Mouse (Mus musculus) cerebellum, postnatal 10 days (tissue): ENCODE data around the gene Aasdh.
A peak's percentile ranks its signal among the peaks of the same experiment; 100 is the strongest.
"Not testable (repeated sequence)": the region's sequence is repeated elsewhere in the genome, so short reads cannot be mapped to it uniquely, and the experiment has no call there.

Experiments used
- DNase-seq, 2 experiments: peaks; one replicate each; pipeline ENCODE4 v3.0.0; 2021; ENCODE audit warnings: mixed read lengths in 2 of 2

The Aasdh gene

DNA sequence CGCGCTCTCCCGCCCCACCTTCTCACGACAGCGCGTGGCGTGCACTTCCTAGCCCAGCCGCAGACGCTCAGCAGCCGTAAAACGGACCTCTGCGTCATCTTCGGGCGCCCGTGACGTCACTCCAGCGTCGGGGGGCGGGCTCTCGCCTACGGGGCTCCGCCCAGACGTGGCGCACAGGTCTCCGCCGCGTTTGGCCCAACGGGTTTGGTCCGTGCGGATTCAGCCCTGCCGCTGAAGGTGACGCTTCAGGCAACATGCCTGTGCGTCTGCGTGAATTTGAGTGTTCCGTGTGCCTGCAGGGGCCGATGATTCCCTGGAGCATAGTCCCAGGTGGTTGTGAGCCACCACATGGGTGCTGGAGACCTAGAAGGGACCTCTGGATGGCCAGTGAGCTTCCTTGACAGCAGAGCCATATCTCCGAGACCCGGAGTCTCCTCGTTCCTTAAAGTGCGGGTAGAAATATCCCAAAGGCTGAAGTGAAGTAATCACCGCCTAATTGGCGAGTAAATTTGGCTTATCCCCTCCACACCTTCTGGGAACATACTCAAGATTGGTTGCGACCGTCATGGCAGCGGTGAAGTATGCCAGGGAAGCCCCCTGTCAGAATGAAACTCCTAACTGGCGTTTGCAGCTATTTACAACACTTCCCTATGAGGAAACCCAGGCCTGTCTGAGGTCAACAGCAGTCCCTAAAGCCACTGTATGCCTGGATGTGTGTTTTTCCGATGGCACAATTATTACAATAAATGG is at the start of gene Aasdh:
TSS of gene Aasdh (minus strand) at position 110 of the 750 bp plus-strand sequence.
- DNase-seq, result peak; percentile 99 to 100

- DNase-seq, result no peak
Measured at GRCm38 (mm10) chr5:76954271-76954900, 49.1 kb upstream of the Aasdh start.

DNA sequence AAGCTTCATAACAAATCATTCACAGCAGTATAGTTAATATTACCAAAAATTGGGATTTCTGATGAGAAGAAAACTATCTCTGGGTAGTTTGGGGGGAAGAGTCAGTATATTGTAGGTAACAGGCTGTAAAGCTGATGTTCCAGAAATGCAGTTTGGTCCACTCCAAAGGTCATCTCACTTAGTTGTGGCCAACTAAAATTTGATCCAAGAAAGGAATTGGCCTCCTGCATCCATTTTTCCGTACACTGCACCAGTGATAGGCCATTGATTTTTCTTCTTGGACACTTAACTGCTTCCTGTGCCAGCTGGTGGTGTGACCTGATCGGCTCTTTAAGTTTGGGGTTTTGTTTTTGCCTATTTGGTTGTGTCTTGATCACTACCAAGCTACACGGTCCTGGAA is 48.5 kb upstream of the Aasdh start:
- DNase-seq, result no peak

- DNase-seq, result no peak
Measured at GRCm38 (mm10) chr5:76952112-76953040, 47.1 kb upstream of the Aasdh start.

GRCm38 (mm10) chr5:76951106-76952027 is 46.1 kb upstream of the Aasdh start, which contains the start of the genes Paics and Ppat:
Gene Paics, plus strand, starts transcription at chr5:76951307.
Gene Ppat, minus strand, starts transcription at chr5:76951578.
- peak; percentile 99 for DNase-seq

DNA sequence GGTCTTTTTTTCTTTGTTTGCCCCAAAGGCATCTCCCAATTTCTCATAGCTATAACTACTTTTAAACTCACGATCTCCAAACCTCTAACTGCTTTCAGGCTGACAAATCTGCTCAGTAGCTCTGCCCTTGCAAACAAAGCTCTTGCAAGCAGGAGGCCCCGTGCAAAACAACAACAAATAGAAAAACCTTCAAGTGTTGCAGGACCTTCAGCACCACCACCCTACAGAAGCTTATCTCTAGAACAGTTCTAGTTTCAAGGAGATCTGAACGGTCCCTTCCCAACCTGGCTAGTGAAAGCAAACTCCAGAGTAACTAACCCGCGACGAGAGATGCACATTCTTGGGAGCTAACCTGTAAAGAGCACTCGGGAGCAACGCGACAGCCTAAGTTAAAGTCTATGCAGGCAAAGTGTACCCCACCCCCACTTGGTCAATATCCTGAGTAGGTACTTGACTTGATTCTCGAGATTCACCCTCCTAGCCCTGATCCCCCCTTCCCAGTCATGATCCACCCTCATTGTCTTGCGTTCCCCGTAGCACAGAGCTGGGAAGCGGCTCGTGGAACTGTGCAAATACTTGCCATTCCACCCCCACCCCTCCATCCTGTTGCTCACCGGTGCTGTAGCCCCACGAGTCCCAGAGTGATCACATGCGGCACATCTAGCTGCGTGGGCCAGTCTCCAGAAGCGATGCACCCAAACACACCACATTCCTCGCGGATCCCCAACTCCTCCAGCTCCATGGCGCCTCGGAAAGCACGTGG is 45.2 kb upstream of the Aasdh start:
- DNase-seq, result peak in 1 of 2 experiments; percentile 10

DNA sequence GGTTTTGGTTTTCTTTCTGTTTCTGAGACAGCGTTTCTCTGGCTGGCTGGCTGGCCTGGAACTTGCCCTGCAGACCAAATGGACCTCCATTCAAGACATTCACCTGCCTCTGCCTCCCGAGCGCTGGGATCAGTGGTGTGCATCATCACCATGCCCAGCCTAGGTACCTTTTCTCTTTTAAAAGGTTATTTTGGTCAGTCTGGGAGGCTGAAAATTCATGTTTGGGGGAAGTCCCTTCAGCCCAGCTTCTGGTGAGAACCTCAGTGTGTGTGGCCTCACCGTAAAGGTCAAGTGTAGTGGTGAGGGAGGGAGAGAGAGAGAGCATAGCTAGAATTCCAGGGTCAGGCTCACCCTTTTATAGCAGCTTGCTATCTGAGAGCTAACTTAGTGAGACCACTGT is 42.4 kb upstream of the Aasdh start:
- no peak for DNase-seq

DNA sequence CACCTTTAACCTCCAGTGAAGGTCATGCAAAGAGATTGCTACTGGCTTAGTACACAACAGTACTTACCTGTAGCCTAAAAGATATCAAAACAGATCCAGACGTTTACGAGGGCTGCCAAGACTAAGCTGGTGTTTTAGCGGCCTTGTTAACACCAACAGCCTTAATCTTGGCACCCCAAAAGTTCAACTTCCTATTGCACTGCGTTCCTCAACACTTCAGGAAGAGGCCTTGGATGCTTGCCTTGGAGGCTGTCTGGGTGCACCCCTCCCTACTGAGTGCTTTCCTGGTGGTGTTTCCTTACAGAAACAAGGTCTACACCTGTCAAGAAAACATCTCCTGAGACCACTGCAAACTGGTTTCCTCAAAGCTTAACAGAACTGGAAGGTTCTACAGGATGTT is 41.8 kb upstream of the Aasdh start:
- DNase-seq, result no peak

GRCm38 (mm10) chr5:76945678-76946033 is 40.3 kb upstream of the Aasdh start:
- no peak for DNase-seq

DNA sequence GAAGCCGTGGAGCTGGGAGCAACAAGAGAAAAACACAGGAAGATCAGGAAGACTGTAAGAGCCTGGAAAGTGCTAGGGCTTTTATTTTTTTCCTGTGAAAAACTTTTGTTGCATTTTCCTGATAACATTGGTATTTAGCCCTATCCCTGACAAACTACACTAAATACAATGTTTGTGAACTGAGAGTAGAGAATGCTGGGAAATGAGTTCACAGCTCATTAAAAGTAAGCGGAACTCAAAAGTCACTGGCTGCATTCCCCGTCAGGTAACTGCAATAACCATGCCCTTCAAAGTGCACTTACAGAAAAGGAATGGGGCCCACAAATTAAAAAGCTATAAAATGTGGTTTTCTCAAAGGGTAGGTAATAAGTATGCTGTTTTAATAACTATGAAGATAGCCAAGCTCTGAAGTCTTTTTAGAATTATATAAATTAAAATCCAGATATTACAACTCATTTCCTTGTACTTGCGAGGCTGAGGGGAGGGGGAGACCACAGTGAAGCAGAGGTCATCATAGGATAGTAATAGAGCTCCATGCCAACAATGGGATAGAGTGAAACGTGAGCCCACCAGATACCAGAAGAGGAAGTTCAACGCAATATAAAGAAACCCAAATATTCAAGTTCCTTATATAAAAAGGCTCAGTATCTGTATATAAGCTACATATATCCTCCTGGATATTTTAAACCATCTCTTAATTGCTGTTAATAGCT is 39.8 kb upstream of the Aasdh start:
- DNase-seq, result no peak

- DNase-seq, result no peak
Measured at GRCm38 (mm10) chr5:76942505-76942904, 37.2 kb upstream of the Aasdh start.

GRCm38 (mm10) chr5:76941975-76942374 is 36.7 kb upstream of the Aasdh start:
- DNase-seq, result no peak

GRCm38 (mm10) chr5:76939717-76940116 is 34.4 kb upstream of the Aasdh start:
- DNase-seq, result no peak

DNA sequence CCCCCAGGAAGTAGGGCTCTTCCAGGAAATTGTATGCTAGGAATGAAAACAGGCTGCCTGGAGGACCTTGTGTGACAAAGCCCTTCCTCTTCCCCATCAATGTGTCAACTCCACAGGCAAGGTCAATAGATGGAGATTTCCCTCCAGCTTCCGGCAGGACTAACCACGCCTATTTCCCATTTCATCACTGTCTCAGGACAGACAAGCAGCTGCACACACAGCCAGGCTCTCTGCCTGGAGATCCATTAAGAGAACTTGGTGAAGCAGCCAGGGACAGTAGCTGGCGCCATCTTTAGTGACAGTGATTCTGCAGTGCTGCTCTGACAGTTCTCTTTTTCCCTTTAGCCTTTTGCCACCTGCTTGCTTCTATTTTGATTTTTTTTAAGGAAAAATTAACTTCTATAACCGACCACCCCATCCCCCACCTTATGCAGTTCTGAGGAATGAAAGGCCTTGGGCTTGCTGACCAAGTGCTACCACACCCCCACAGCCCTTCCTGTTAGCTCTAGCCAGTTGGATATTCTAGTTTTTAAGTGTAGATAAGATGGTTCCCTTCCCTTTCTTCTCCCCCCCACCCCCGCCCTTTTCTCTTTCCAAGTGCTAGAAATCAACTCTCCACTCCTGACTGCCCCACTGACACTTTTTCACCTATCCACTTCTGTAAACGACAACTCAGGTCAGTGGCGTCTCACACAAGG is 24.0 kb upstream of the Aasdh start:
- no peak for DNase-seq

- peak; percentile 19 to 51 for DNase-seq
Measured at GRCm38 (mm10) chr5:76928124-76928832, 23.0 kb upstream of the Aasdh start.

GRCm38 (mm10) chr5:76924296-76924695 is 19.0 kb upstream of the Aasdh start:
- DNase-seq, result no peak

- DNase-seq, result peak; percentile 92 to 93
Measured at GRCm38 (mm10) chr5:76923428-76923827, 18.1 kb upstream of the Aasdh start.

DNA sequence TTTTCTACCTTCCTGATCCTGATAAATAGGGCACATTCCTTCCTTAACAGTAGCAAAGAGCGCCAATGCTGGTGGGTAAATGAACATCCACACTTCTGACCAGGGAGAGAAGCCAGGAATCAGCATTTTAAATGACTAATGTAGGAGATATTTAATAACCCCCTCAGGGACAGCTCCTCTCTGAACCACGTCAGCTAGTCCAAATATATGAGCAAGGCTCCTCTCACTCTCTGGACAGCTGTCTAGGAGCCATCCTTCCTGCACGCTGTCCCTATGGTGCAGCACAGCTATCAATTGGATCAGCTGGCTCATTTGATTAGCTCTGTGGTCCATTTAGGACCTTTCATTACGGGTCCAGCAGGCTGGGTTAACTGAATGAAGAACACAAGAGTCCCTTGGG is 17.5 kb upstream of the Aasdh start:
- no peak for DNase-seq

- not testable (repeated sequence) for DNase-seq
Measured at GRCm38 (mm10) chr5:76912522-76912921, 7.2 kb upstream of the Aasdh start.
